Mouse (Mus musculus) G1E (cell line): ENCODE measurements around the gene Ankk1.

Source experiments
- CTCF ChIP-seq: IDR thresholded peaks from 2 replicates; pipeline ENCODE4 v1.5.1; 2012; ENCODE audit warnings: low read depth, low read length, inconsistent platforms, mixed read lengths
- GATA1 ChIP-seq: IDR thresholded peaks from 2 replicates; pipeline ENCODE4 v1.6.1; 2012; ENCODE audit warnings: borderline replicate concordance, low read length, inconsistent platforms, mixed read lengths
- TAL1 ChIP-seq: conservative IDR thresholded peaks from 2 replicates; pipeline ENCODE4 v1.6.1; 2012; ENCODE audit warnings: low read depth, low read length, inconsistent platforms, mixed read lengths

DNA sequence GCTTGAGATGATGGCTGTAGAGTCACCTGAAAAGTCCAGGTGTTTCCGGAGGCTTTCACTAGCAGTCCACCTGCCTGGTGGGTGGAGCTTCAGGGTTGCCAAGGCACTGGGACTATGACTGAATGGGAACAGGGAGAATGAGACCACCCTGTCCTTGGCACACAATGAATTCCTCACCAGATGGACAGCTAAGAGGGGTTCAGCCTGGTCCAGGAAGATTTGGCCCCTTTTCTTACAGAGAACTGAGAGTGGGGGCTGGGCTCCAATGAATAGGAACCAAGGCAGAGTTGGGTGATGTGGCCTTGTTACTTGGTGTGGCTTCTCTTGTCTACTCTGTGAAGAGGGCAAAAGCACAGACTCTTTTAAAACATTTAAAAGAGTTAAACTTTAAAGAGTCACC is 25.6 kb upstream of the Ankk1 start:
- TF ChIP-seq CTCF (no peak), TAL1 (no peak), GATA1 (no peak)
